Mouse (Mus musculus): ENCODE data around the gene Ptpn5.

DNA sequence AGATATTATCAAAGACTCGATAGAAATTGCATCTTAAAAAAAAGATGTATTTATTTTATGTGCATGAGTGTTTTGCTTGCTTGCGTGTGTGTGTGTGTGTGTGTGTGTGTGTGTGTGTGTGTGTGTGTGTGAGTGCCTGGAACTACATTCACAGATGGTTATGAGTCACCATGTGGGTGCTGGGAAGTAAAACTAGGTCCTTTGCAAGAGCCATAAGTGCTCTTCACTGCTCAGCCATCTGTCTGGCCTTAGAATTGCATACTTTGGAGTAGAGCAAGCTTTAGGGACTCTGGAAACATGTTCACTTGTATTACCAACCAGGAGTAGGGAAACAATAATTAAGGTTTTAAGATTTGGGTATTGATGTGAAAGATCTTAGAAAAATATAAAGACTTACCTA is 22.4 kb upstream of the Ptpn5 start:
- no peak for TF ChIP-seq CTCF (IDR thresholded peaks at IDR 0.05; ENCODE audit: borderline replicate concordance, control insufficient read depth, extremely low read depth, insufficient read depth, low read length, poor library complexity)
- TF ChIP-seq POLR2A (IDR thresholded peaks at IDR 0.05; ENCODE audit: control insufficient read depth, extremely low read depth, insufficient read depth, low read length, poor library complexity), result no peak
